Mouse (Mus musculus) heart, adult 2 months (tissue): ENCODE results near the gene Gm9376.

ENCODE experiments used
- CTCF ChIP-seq: fragments of 200-600 bp; IDR thresholded peaks from 2 replicates; pipeline ENCODE4 v1.8.1; 2022; ENCODE audit warnings: antibody characterized with exemption, mild to moderate bottlenecking, moderate library complexity
- EP300 ChIP-seq: fragments of 200-500 bp; IDR thresholded peaks from 2 replicates; pipeline ENCODE4 v1.6.1; 2011; ENCODE audit warnings: low read depth, low read length, control low read depth; ENCODE audit not compliant: insufficient read depth
- POLR2A ChIP-seq: fragments of 200-500 bp; IDR thresholded peaks from 2 replicates; pipeline ENCODE4 v1.6.1; 2011; ENCODE audit warnings: mild to moderate bottlenecking, low read depth, low read length, control low read depth; ENCODE audit not compliant: insufficient read depth

DNA sequence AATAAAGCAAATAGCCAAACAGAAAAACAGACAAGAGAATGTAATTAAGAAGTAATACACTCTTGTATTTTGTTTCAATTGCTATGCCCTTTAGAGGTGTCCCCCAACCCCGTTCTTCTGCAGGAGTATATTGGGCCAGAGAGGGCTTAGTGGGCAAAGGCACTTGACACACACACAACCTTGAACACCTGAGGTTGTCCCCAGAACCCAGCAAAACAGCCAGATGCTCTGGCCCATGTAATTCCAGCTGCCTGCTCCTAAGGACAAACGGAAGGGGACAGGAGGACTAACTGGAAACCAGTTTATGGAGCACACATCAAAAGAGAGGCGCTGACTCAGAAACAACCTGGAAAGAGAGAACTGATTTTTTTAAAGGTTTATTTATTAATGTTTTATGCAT, 47.2 kb downstream of the Gm9376 start:
- TF ChIP-seq CTCF (no peak), EP300 (no peak), POLR2A (no peak)
